Mouse (Mus musculus): Measurements from ENCODE around the gene Gm5089. TPM values are rescaled to one million over a fixed set of nuclear protein-coding genes. Genes with fewer than 3 reads are reported as not detected.

Gm5089 gene
- 0.26 and 0.36 TPM in 2 replicates for polyA plus RNA-seq (2012; rRNA removed)

DNA sequence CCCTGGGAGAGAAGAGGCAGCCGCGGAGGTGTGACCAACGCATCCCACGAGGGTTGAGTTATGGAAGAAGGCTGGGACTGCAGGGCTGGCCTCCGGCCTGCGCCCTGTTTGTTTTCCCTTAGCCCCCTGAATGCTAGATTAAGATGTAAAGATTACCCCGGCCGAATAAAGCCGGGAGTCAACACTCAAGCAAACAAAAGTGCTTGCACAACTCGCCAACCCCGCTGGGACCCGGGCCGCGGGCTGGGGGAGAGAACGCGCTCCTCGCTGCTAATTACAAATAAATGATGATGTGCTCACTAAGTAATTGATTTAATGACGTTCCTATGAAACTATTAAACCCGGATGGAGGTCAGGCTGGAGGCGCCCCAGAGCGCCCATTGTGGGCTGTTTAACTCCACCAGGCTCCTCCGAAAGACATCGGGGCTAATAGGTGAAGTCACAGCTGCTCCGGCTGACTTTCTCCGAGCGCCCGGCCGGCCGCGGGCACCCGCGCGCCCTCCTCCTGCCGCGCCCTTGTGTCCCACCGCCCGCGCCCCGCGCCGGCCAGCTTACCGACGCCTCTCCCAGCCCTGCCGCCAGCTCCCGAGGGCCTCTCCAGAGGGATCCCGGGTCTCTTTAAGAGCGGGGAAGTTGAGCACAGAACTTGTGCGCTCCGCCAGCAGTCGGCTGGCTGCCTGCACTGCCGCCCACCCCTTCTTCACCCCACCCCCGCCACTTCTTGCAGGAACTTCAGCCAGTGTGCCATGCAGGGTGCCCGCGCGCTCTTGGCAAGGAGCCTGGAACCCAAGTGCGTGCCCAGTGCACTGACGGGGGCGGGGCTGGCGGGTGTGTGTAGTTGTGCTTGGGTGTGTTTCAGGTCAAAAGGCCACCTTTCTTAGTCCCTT is at the start of gene Gm5089:
Gene Gm5089 (minus strand): TSS at position 620 of the 887 bp plus-strand sequence.

DNA sequence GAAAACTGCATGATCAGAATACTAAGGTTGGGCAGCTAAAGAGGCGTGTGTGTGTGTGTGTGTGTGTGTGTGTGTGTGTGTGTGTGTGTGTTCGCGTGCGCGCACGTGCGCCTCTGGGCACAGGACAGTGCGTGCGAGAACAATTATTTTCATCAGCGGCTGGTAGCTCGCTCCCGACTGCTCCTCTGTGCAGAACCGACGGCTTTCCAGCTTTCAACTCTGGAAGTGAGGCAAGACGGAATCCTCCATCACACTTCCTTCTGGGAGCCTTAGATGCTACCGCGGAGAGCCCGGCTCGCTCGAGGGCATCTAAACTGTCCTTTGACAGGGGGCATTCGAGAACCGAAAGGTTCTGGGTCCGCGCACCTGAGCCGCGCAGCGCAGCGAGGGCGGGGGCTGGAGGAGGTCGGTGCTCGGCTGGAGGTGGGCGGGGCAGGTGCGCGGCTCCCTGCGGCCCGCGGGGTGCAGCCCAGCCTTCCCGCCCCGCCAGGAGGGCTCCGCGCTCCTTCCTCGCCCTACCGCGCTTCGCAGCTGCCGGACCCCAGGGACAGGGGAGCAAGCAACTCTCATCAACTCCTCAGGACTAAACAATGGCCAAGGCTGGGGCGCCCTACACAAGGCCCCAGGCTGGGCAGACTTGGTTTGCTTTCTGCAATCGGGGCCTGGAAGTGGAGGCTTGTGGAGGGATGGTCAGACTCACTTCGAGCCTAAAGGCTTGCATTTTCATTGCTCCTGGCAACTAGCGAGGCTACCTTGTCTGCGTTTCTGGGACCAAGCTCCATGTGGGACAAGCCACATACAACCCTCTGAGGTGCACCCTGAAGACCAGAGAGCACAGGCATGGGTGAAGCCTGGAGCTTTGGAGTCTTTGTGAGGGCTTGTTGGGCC is 39.8 kb upstream of the Gm5089 start, which contains the start of gene Gm10837:
Gene Gm10837 (plus strand): TSS at position 146 of the 888 bp plus-strand sequence.

DNA sequence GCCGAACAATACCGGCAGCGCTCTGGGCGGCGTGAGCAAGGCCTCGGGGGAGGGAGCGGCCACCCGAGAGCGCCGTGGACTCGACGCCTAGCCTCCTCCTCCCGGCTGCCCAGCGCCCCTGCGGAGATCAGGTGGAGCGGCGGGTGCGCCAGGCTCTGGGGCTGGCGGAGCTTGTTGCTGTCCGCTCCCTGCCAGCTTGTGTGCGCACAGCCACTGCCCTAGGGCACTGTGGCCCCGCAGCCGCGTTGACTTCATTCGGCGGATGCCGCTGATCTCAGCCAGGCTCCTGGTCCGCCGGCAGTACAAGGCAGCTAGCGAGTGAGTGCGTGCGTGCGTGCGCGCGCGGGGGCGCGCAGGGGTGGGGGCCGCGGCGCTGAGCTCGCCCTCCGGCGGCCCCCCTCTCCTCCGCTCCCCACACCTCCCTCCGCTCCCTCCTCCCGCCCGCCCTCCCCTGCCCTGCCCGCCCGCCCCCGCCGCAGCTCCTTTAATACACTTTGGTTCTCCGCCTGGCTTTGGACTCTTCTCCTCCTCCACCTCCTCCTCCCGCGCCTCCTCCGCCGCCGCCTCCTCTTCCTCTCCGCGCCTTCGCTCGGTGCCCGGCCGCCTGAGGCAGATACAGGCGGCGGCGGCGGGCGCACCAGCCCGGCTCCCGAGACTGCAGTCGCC is 24.1 kb upstream of the Gm5089 start, which contains the start of gene Zic2:
Gene Zic2 (plus strand): TSS at position 545 of the 666 bp plus-strand sequence.

DNA sequence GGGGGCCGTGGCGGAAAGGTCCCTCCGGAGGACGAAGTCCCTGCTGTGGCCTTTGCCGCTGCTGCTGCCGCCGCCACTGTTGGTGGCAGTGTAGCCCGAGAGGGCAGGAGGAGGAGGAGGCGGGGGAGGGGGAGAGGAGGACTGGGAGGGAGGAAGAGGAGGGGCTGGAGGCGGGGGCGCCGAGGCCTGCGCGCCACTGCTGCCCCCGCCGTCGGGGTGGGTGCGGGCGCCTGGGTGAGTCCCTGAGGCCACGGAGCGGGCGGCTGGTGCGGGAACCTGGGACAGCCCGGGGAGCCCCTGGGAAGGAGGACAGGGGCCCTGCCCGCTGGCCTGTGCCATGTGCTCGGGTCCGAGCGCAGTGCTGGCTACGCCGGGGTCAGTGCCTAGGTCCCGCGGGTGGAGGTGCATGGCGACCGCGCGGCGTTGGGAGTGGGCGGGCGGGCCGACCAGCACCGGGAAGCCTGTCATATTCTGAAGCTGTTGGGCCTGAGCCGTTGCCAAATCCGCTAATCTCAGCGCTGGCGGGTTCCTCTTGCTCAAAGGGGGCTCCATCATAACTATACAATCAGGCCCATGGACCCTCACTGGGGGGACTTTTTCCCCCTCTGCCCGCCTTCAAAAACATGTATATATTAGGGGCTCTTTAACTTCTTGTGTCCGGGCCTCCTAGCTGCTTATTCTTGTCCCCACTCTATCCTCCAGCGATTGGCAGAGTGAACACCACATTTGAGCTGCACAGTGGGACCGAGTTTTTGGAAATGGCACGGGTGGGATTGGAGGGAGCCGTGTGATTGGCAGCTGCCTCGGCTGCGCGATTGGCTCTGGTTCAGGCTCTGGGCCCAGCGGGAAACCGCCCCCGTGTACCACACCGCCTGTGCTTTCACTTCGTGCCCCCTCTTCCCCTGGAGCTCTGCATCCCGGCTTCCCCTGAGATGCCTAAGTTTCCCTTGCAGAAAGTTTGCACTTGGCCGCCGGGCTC is 14.1 kb upstream of the Gm5089 start, which contains the start of gene Zic5:
Gene Zic5 (minus strand): TSS at position 915 of the 979 bp plus-strand sequence.

Other genes with a start within 250 kb of the Gm5089 start
- 13.3 and 24.7 TPM in 2 replicates for gene Zic5, start 14.6 kb upstream of the Gm5089 start, polyA plus RNA-seq (2012; rRNA removed)
- gene Zic2, start 24.3 kb upstream of the Gm5089 start, polyA plus RNA-seq (2012; rRNA removed) = 39.5 and 44.6 TPM in 2 replicates
- 0.06 and 0.13 TPM in 2 replicates for gene Gm10837, start 39.5 kb upstream of the Gm5089 start, polyA plus RNA-seq (2012; rRNA removed)
- 28.3 and 42.4 TPM in 2 replicates for gene Pcca, start 83.2 kb upstream of the Gm5089 start, polyA plus RNA-seq (2012; rRNA removed)

Data from central nervous system, embryonic 11.5 days (tissue).